In genomic region chr2:27507562-27507961, GRCm38 (mm10) we compare ENCODE assay signal across 8 mouse cellular contexts. TPM values are rescaled to one million over a fixed set of nuclear protein-coding genes. Genes with fewer than 3 reads are reported as not detected.
DNase-seq lines count a peak whose midpoint lies in the region; ATAC-seq and TF ChIP-seq lines count a peak whose summit lies in the region.

Gene Brd3, minus strand, starts transcription at chr2:27507662.

- WGBS in kidney, postnatal 0 days = 75% methylated on average over 4 of the region's 4 CpGs
- 69% methylated on average over 4 of the region's 4 CpGs for WGBS in intestine, embryonic 16.5 days
- WGBS in midbrain, embryonic 10.5 days = 68% methylated on average over 4 of the region's 4 CpGs

- H3K4me3 ChIP-seq in kidney, postnatal 0 days (replicated peaks; ENCODE audit: low read depth, low read length) = no peak within 1 kb of the TSS
- H3K4me3 ChIP-seq in intestine, embryonic 16.5 days (ENCODE audit: low read length) = no peak within 1 kb of the TSS
- no peak within 1 kb of the TSS for H3K4me3 ChIP-seq in midbrain, embryonic 10.5 days

- intact Hi-C loops in gastrocnemius, postnatal 36 days (cut with DNase I) = no loop called here

- H3K9ac ChIP-seq in kidney, postnatal 0 days (ENCODE audit: low read depth, low read length) = no peak within 1 kb of the TSS
- no peak within 1 kb of the TSS for H3K9ac ChIP-seq in intestine, embryonic 16.5 days (ENCODE audit: low read depth, low read length)

- H3K9me3 ChIP-seq in kidney, postnatal 0 days (replicated peaks; ENCODE audit: low read length) = no peaks in the 10 kb centered on the region
- no peaks in the 10 kb centered on the region for H3K9me3 ChIP-seq in intestine, embryonic 16.5 days (ENCODE audit: control insufficient read depth, low read length)
- H3K9me3 ChIP-seq in midbrain, embryonic 10.5 days (replicated peaks) = no peaks in the 10 kb centered on the region

- DNase-seq in kidney, postnatal 0 days (ENCODE audit: low spot score) = no peak
- no peak for DNase-seq in kidney, adult 9 months
- no peak for DNase-seq in adrenal gland, postnatal 4 days (ENCODE audit: low spot score in 2 of 2)
- DNase-seq in gastrocnemius, postnatal 36 days = no peak
- no peak for DNase-seq in midbrain, embryonic 10.5 days (ENCODE audit: low spot score)
- DNase-seq in B cell, adult 2 months = no peak
- DNase-seq in spleen, postnatal 10 days (ENCODE audit: low spot score in 2 of 2) = no peak

- peaks cover 13% of the 10 kb centered on the region for H3K4me1 ChIP-seq in kidney, postnatal 0 days (replicated peaks; ENCODE audit: insufficient read depth, low read length)
- peaks cover 19% of the 10 kb centered on the region for H3K4me1 ChIP-seq in intestine, embryonic 16.5 days (ENCODE audit: control insufficient read depth, insufficient read depth, low read length)
- H3K4me1 ChIP-seq in midbrain, embryonic 10.5 days = peaks cover 12% of the 10 kb centered on the region

- no peak within 1 kb of the TSS for H3K4me2 ChIP-seq in kidney, postnatal 0 days (ENCODE audit: low read length)
- H3K4me2 ChIP-seq in intestine, embryonic 16.5 days (ENCODE audit: low read depth, low read length) = no peak within 1 kb of the TSS

- TF ChIP-seq CTCF in kidney, postnatal 0 days (IDR thresholded peaks at IDR 0.05; ENCODE audit: low read depth) = no peak

- ATAC-seq in kidney, postnatal 0 days (replicated peaks; ENCODE audit: low FRiP score, low read depth) = no peak
- ATAC-seq in intestine, embryonic 16.5 days = no peak

- no peaks in the 10 kb centered on the region for H3K36me3 ChIP-seq in kidney, postnatal 0 days (ENCODE audit: insufficient read depth, low read length)
- H3K36me3 ChIP-seq in intestine, embryonic 16.5 days (ENCODE audit: control insufficient read depth, insufficient read depth, low read length) = no peaks in the 10 kb centered on the region
- H3K36me3 ChIP-seq in midbrain, embryonic 10.5 days = no peaks in the 10 kb centered on the region

- no peak within 1 kb of the TSS for H3K27ac ChIP-seq in kidney, postnatal 0 days
- no peak within 1 kb of the TSS for H3K27ac ChIP-seq in intestine, embryonic 16.5 days (ENCODE audit: low read length)
- no peak within 1 kb of the TSS for H3K27ac ChIP-seq in midbrain, embryonic 10.5 days (replicated peaks)

- no peaks in the 10 kb centered on the region for H3K27me3 ChIP-seq in kidney, postnatal 0 days (ENCODE audit: insufficient read depth, low read length)
- H3K27me3 ChIP-seq in intestine, embryonic 16.5 days (replicated peaks; ENCODE audit: control insufficient read depth, insufficient read depth, low read length) = no peaks in the 10 kb centered on the region
- no peaks in the 10 kb centered on the region for H3K27me3 ChIP-seq in midbrain, embryonic 10.5 days (ENCODE audit: low read depth, poor library complexity, severe bottlenecking)

RNA-seq across cellular contexts. Expression of gene Brd3, which starts in this region (rescaled TPM):
- polyA plus RNA-seq in kidney, postnatal 0 days (2015; fragmentation: Nextera tagmentation; extraction: Ambion mirVana) = 85.4 and 91.4 TPM in 2 replicates
- 100 to 1,000 TPM; 133 to 136 TPM for total RNA-seq in adrenal gland, postnatal 4 days (2021)
- 10 to 100 TPM; 18.7 to 19.5 TPM for total RNA-seq in gastrocnemius, postnatal 36 days (2021)
- 82.5 and 85.9 TPM in 2 replicates for polyA plus RNA-seq in intestine, embryonic 16.5 days (2015; fragmentation: Nextera tagmentation; extraction: Ambion mirVana)
- 156 and 166 TPM in 2 replicates for polyA plus RNA-seq in midbrain, embryonic 10.5 days (2016; fragmentation: Nextera tagmentation; extraction: Ambion mirVana)

Comparison
In these comparisons a context has a peak if more than half of its experiments do, and no peak if none do; other contexts are left out.
1. RNA of gene Brd3 (total RNA-seq): 133 to 136 TPM in adrenal gland, postnatal 4 days; 18.7 to 19.5 TPM in gastrocnemius, postnatal 36 days; every median in the first group is over 4 times any median in the second.